Mouse (Mus musculus) testis, adult 2 months (tissue): ENCODE measurements around the gene Dgkg.

Experiments
- CTCF ChIP-seq: fragments of 200-500 bp; IDR thresholded peaks from 2 replicates; pipeline ENCODE4 v1.5.1; 2012; ENCODE audit warnings: low read depth, mild to moderate bottlenecking, inconsistent platforms, low read length, moderate library complexity; ENCODE audit not compliant: control insufficient read depth, insufficient read depth, insufficient replicate concordance
- POLR2A ChIP-seq: fragments of 200-500 bp; IDR thresholded peaks from 2 replicates; pipeline ENCODE4 v1.6.1; 2012; ENCODE audit warnings: low read depth, mild to moderate bottlenecking, inconsistent platforms, low read length, moderate library complexity; ENCODE audit not compliant: control insufficient read depth

GRCm38 (mm10) chr16:22654477-22654835 is 2.6 kb downstream of the Dgkg start:
- TF ChIP-seq CTCF (no peak), POLR2A (no peak)
